Mouse (Mus musculus) stomach, embryonic 16.5 days (tissue): ENCODE measurements around the gene 2810021J22Rik. TPM values are rescaled to one million over a fixed set of nuclear protein-coding genes. Genes with fewer than 3 reads are reported as not detected.

Source experiments
- ATAC-seq: fragments of 200-750 bp; cut with Nextera tagmentation; 2 replicates; pipeline ENCODE4 v1.8.0; 2017; ENCODE audit warnings: moderate number of reproducible peaks, moderate TSS enrichment; ENCODE audit not compliant: insufficient read depth, low FRiP score
- H3K27ac ChIP-seq: fragments of 300-500 bp; sonication (generic); 2 replicates; pipeline ENCODE4 v1.5.1; 2014; ENCODE audit warnings: low read length
- H3K27me3 ChIP-seq: fragments of 300-500 bp; sonication (generic); 2 replicates; pipeline ENCODE4 v1.6.1; 2014; ENCODE audit warnings: low read length, control low read depth, mixed read lengths; ENCODE audit not compliant: control insufficient read depth, insufficient read depth
- H3K36me3 ChIP-seq: fragments of 300-500 bp; sonication (generic); 2 replicates; pipeline ENCODE4 v1.6.1; 2014; ENCODE audit warnings: low read length; ENCODE audit not compliant: control insufficient read depth, insufficient read depth
- H3K4me1 ChIP-seq: fragments of 300-500 bp; sonication (generic); 2 replicates; pipeline ENCODE4 v1.6.1; 2014; ENCODE audit warnings: low read length, control low read depth, mixed read lengths; ENCODE audit not compliant: control insufficient read depth, insufficient read depth
- H3K4me2 ChIP-seq: fragments of 300-500 bp; sonication (generic); 2 replicates; pipeline ENCODE4 v1.6.1; 2014; ENCODE audit warnings: low read depth, low read length, mixed read lengths
- H3K4me3 ChIP-seq: fragments of 300-500 bp; sonication (generic); replicated peaks from 2 replicates; pipeline ENCODE4 v1.5.1; 2014; ENCODE audit warnings: mild to moderate bottlenecking, low read length
- H3K9ac ChIP-seq: fragments of 300-500 bp; sonication (generic); 2 replicates; pipeline ENCODE4 v1.6.1; 2014; ENCODE audit warnings: low read length
- H3K9me3 ChIP-seq: fragments of 300-500 bp; sonication (generic); replicated peaks from 2 replicates; pipeline ENCODE4 v1.6.1; 2016; ENCODE audit warnings: low read length, control low read depth; ENCODE audit not compliant: control insufficient read depth
- WGBS: fragments of 180-500 bp; shearing (Covaris S2); extraction: QIAGEN DNeasy Blood & Tissue Kit; methylation state at CpG from one replicate; pipeline ENCODE4 v1.1.7; 2014; 5-methylcytosine and 5-hydroxymethylcytosine counted together
- polyA plus RNA-seq: library from polyadenylated mRNA; unstranded; fragments of >200 nt; fragmentation: Nextera tagmentation; extraction: Ambion mirVana; gene quantifications from 2 replicates; pipeline ENCODE4 v1.2.1, GENCODE M21; 2015

2810021J22Rik gene
- polyA plus RNA-seq, 1 experiment from 2014 or later: 5.9 TPM

DNA sequence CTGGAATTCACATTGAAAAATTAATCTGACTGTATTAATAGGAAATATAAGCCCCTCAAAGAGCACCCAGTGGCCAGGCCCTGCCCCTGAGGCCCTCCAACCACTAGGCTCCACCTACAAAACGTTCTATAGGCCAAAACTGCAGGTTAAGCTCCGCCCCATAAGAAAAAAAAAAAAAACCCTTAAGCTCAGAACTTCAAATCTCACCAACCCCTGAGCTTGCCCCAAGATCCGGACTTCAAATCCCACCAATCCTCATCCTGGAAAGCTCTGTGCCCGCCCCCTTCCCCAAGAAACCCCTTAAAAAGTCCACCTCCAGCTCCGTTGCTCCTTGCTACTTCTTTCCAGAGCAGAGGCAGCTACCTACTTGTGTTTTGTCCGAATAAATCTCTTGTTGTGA lies 37.8 kb downstream of the 2810021J22Rik start:
- H3K36me3 ChIP-seq: no peaks in the 10 kb centered on the region
- no peak overlapping the region for H3K4me3 ChIP-seq
- no peak for ATAC-seq
- 45% methylated on average over 6 of the region's 6 CpGs for WGBS
- H3K4me1 ChIP-seq: peaks cover 7% of the 10 kb centered on the region
- no peaks in the 10 kb centered on the region for H3K27me3 ChIP-seq
- no peaks in the 10 kb centered on the region for H3K9me3 ChIP-seq
- H3K9ac ChIP-seq: no peak overlapping the region
- H3K27ac ChIP-seq: no peak overlapping the region
- no peak overlapping the region for H3K4me2 ChIP-seq

DNA sequence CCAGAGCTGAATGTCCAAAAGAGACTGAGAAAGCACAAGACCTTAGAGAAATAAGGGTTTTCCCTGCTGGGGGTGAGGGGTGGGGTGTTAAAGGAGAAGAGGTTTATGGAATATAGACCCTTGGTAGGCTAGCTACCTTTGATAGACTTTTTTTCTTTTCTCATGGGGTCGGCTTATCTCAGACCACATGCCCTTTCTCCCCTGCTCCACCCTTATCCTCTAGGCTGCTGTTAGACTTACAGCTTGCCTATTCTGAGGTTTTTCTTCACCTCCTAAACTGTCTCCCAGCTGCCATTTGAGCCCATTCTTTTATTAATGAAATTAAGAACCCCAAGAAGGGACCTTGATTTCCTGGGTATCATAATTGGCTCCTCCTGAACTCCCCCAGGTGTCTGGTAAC lies 46.8 kb downstream of the 2810021J22Rik start:
- Histone ChIP-seq H3K36me3 (no peaks in the 10 kb centered on the region), H3K27me3 (no peaks in the 10 kb centered on the region), H3K27ac (no peak overlapping the region), H3K4me3 (no peak overlapping the region), H3K9me3 (no peaks in the 10 kb centered on the region), H3K4me1 (no peaks in the 10 kb centered on the region; the same call in 1 of the 2 replicates), H3K9ac (no peak overlapping the region), H3K4me2 (no peak overlapping the region; the same call in 1 of the 2 replicates)
- ATAC-seq: no peak
- WGBS: 64% methylated on average over 1 of the region's 1 CpGs

DNA sequence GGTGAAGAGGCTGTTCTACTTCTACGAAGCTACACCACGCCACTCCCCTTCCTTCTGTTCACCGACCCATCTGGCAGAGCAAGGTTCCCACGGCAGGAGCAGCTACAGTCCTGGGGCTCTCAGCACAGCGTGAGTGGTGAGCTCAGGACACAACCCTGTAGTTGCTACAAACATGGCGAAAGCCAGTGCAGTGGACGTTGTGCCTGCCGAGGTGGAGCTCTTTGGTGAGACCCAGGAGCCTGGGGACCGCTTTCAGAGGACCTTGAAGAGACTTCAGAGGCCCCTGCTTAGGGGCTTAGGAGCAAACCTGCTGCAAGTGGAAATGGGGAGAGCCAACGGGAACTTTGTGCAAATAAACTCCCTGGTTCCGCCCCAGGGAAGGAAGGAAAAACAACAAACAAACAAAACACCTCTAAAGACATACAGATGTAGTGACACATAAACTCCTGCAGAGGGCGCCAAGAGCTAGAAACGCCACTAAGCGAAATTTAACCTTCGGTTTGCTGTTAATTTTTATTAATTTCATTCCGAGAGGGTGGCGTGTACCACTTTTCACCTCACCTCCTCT lies 47.5 kb downstream of the 2810021J22Rik start:
- Histone ChIP-seq H3K27ac (no peak overlapping the region), H3K4me2 (peak overlapping the region; percentile 67), H3K4me1 (no peaks in the 10 kb centered on the region; the same call in 1 of the 2 replicates), H3K36me3 (no peaks in the 10 kb centered on the region), H3K9ac (peak overlapping the region; percentile 49), H3K9me3 (no peaks in the 10 kb centered on the region), H3K27me3 (no peaks in the 10 kb centered on the region), H3K4me3 (peak overlapping the region; percentile 41)
- WGBS: 11% methylated on average over 17 of the region's 17 CpGs
- ATAC-seq: 0 out of 2 replicates have a peak, but pooled peaks have one; percentile 30

DNA sequence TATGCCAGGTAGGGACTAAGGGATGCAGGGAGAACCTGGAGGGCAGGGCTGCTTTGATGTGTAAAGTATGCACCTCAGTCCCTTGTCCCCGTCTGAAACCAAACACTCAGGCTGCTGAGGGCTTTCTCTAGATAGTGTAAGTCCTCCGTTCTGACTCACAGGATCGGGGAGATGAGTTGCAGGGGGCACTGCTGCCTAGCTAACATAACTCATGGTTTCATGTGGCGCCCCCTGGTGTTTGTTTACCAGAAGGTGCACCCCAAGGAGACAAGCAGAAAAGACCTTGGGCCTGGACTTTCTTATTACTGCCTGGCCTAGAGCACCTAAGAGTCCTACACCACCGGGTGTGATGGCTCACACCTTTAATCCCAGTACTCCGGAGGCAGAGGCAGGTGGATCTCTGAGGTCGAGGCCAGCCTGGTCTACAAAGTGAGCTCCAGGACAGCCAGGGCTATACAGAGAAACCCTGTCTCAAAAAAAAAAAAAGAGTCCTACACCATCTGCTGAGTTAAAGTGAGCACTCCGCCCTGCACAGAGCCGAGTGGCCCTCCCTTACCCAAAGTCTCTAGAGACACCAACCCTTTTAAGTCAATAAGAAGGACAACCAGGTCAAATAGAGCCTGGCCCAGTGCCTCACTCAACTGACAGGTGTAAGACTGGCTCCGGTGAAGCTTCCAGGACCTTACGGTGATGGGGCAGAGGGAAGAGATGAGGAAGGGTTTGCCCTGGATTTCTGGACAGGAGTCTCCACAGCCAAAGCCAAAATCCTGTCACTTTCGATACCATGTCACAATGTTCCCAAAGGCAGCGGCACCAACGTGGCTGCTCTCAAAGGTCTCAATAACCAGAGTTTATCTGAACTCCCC lies 50.1 kb downstream of the 2810021J22Rik start:
- H3K4me3 ChIP-seq: no peak overlapping the region
- no peak overlapping the region for H3K27ac ChIP-seq
- no peak overlapping the region for H3K4me2 ChIP-seq
- H3K9ac ChIP-seq: no peak overlapping the region
- H3K27me3 ChIP-seq: no peaks in the 10 kb centered on the region
- H3K9me3 ChIP-seq: no peaks in the 10 kb centered on the region
- ATAC-seq: no peak
- no peaks in the 10 kb centered on the region for H3K36me3 ChIP-seq
- 49% methylated on average over 14 of the region's 14 CpGs for WGBS
- no peaks in the 10 kb centered on the region; the same call in 1 of the 2 replicates for H3K4me1 ChIP-seq

DNA sequence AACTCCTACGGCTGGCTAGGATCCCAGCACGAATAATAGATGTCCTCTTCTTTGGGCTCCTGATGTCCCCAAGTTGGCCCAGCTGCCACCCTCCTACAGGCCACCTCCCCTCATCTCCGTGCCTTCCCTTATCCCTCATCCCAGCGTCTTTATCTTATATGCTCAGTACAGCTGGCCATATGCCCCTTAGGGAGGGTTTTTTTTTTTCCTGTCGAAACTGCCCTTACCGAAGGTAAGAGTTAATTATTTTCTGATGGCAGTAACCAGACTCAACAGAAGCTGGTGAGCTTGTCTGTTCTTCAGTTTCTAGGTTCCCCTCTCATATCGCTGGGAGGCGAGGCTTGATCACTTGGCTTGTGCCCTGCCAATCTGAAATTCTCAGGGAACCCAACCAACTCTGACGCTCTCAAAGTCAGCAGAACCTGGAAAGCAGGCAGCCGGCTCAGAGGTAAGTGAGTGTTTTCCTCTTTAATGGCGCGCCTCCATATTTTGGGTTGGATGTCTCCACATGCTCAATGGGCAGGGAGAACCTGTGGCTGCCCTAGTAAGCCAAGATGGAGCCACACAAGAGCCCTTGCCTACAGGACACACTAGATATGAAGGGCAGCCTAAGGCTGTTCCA lies 50.8 kb downstream of the 2810021J22Rik start, which contains the start of gene Btnl10:
Gene Btnl10 (plus strand): TSS at position 164 of the 622 bp plus-strand sequence.
- H3K4me2 ChIP-seq: no peak within 1 kb of the TSS
- no peaks in the 10 kb centered on the region; the same call in 1 of the 2 replicates for H3K4me1 ChIP-seq
- no peak within 1 kb of the TSS for H3K27ac ChIP-seq
- H3K27me3 ChIP-seq: no peaks in the 10 kb centered on the region
- no peaks in the 10 kb centered on the region for H3K9me3 ChIP-seq
- no peak within 1 kb of the TSS for H3K4me3 ChIP-seq
- no peaks in the 10 kb centered on the region for H3K36me3 ChIP-seq
- no peak within 1 kb of the TSS for H3K9ac ChIP-seq
- WGBS: 80% methylated on average over 12 of the region's 12 CpGs
- ATAC-seq: no peak

DNA sequence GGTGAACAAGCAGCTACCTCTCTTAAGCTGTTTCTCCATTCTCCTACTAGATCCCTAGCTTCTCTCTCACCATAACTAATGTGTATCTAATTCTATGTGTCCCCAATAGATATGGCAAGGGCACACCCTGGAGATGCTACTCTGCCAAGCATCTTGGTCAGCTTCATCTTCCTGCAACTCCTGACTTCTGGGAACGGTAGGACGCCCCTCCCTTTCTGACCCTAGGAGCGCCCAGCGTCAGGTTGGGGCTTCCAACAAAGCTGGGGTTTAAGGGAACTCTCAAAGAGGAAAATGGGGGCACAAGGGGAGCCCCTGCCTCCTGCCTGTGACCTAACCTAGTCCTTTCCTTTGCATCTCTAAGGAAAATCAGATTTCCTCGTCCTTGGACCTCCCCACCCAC lies 51.7 kb downstream of the 2810021J22Rik start:
- no peak overlapping the region for H3K27ac ChIP-seq
- H3K4me3 ChIP-seq: no peak overlapping the region
- no peaks in the 10 kb centered on the region for H3K36me3 ChIP-seq
- H3K9ac ChIP-seq: no peak overlapping the region
- ATAC-seq: no peak
- H3K27me3 ChIP-seq: no peaks in the 10 kb centered on the region
- 75% methylated on average over 5 of the region's 5 CpGs for WGBS
- no peak overlapping the region for H3K4me2 ChIP-seq
- H3K9me3 ChIP-seq: no peaks in the 10 kb centered on the region
- H3K4me1 ChIP-seq: no peaks in the 10 kb centered on the region; the same call in 1 of the 2 replicates

DNA sequence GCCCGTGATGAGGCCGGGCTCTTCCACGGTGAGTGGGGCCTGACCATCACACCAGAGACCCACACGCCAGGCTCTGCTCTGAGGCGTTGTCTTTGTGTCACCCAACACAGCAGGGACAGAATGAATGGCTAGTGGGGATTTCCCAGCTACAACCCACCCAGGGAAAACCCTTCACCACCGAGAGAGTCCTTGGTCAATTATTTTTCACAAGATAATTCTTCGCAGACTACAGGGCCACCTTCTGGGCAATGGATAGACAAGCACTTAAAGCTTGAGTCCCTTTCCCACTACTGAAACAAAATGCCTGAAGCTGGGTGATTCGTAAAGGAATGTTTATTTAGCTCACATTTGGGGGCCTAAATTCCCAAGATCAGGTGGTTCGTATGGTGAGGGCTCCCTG lies 55.4 kb downstream of the 2810021J22Rik start:
- no peak overlapping the region for H3K9ac ChIP-seq
- no peak overlapping the region for H3K4me2 ChIP-seq
- H3K4me1 ChIP-seq: no peaks in the 10 kb centered on the region
- H3K27ac ChIP-seq: no peak overlapping the region
- H3K36me3 ChIP-seq: no peaks in the 10 kb centered on the region
- H3K27me3 ChIP-seq: no peaks in the 10 kb centered on the region
- 76% methylated on average over 9 of the region's 9 CpGs for WGBS
- no peak overlapping the region for H3K4me3 ChIP-seq
- no peaks in the 10 kb centered on the region for H3K9me3 ChIP-seq
- no peak for ATAC-seq

DNA sequence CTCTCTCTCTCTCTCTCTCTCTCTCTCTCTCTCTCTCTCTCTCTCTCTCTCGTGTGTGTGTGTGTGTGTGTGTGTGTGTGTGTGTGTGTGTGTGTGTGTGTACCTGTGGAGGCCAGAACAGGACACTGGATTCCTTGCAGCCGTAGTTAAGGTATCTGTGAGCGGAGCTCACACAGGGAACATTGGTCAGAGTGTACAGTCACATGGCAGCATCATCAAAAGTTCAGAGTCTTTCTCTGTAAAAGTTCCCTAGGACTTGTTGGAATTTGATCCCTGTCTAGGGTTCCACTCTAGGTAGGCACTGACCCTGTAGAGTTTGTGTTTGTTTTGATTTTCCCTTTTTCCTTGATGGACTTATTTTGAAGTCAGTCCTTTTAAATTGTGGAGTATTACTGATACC lies 59.6 kb downstream of the 2810021J22Rik start:
- no peaks in the 10 kb centered on the region; the same call in 1 of the 2 replicates for H3K36me3 ChIP-seq
- no peak overlapping the region for H3K9ac ChIP-seq

DNA sequence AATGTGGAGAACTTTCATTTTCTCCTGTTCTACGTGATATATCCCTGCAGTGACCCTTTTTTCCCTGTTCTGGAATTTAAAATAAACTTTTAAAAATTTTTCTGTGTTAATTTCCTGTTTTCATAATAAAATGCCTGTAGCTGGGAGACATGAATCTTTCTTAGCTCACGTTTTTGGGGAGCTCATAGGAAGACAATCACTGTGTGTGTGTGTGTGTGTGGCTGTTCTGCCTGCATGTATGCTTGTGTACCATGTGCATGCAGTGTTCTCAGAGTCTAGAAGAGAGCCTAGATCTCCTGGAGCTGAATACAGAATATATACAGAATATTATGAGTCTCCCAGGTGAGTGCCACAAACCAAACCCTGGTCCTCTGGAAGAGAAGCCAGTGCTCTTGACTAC lies 60.0 kb downstream of the 2810021J22Rik start:
- Histone ChIP-seq H3K4me1 (peaks cover 4% of the 10 kb centered on the region; the same call in 1 of the 2 replicates), H3K9ac (no peak overlapping the region), H3K27ac (no peak overlapping the region), H3K36me3 (peaks cover 4% of the 10 kb centered on the region; the same call in 1 of the 2 replicates), H3K4me3 (no peak overlapping the region), H3K4me2 (no peak overlapping the region), H3K9me3 (no peaks in the 10 kb centered on the region), H3K27me3 (no peaks in the 10 kb centered on the region)
- WGBS: 55% methylated on average over 2 of the region's 2 CpGs
- no peak for ATAC-seq

More for the DNA sequence above, 59.6 kb downstream of the 2810021J22Rik start:
- WGBS: 67% methylated on average over 2 of the region's 3 CpGs
- Histone ChIP-seq H3K9me3 (no peaks in the 10 kb centered on the region), H3K4me3 (no peak overlapping the region), H3K27ac (no peak overlapping the region), H3K27me3 (no peaks in the 10 kb centered on the region), H3K4me2 (no peak overlapping the region), H3K4me1 (peaks cover 4% of the 10 kb centered on the region; the same call in 1 of the 2 replicates)
- ATAC-seq: no peak
